Mouse (Mus musculus) myocyte (in vitro differentiated cells): ENCODE measurements around the gene Fnip1. TPM values are rescaled to one million over a fixed set of nuclear protein-coding genes. Genes with fewer than 3 reads are reported as not detected.
A peak's percentile ranks its signal among the peaks of the same experiment; 100 is the strongest.
"Not testable (repeated sequence)": the region's sequence is repeated elsewhere in the genome, so short reads cannot be mapped to it uniquely, and the experiment has no call there.

Experiments used
- H3K27me3 ChIP-seq: one replicate; pipeline ENCODE4 v1.6.1; 2011; ENCODE audit not compliant: control insufficient read depth, insufficient read depth, insufficient read length
- H3K36me3 ChIP-seq: one replicate; pipeline ENCODE4 v1.6.1; 2011; ENCODE audit not compliant: control insufficient read depth, insufficient read depth
- H3K4me2 ChIP-seq: one replicate; pipeline ENCODE4 v1.6.1; 2011; ENCODE audit warnings: low read depth, control low read depth
- H3K4me3 ChIP-seq: one replicate; pipeline ENCODE4 v1.5.1; 2011; ENCODE audit warnings: mild to moderate bottlenecking, control low read depth, moderate library complexity
- H3K79me2 ChIP-seq: one replicate; pipeline ENCODE4 v1.6.1; 2011; ENCODE audit not compliant: control insufficient read depth, insufficient read depth
- H3ac ChIP-seq: one replicate; pipeline ENCODE4 v1.6.1; 2011; ENCODE audit not compliant: control insufficient read depth, insufficient read length
- CEBPB ChIP-seq: IDR thresholded peaks from 2 replicates; pipeline ENCODE4 v1.6.1; 2011; ENCODE audit warnings: mild to moderate bottlenecking, moderate library complexity; ENCODE audit not compliant: poor library complexity, insufficient read depth, severe bottlenecking
- E2F4 ChIP-seq: IDR thresholded peaks from one replicate; pipeline ENCODE4 v1.6.1; 2011; ENCODE audit warnings: mild to moderate bottlenecking, control low read depth, moderate library complexity; ENCODE audit not compliant: insufficient read depth
- MAX ChIP-seq: IDR thresholded peaks from one replicate; pipeline ENCODE4 v1.6.1; 2011; ENCODE audit warnings: low read depth, mild to moderate bottlenecking, control low read depth
- MYOD1 ChIP-seq, 3 experiments: IDR thresholded peaks; one replicate each; pipeline ENCODE4 v1.6.1; 2011; ENCODE audit warnings: control low read depth in 2 of 3, low read depth in 2 of 3, mild to moderate bottlenecking in 2 of 3, moderate library complexity in 1 of 3; ENCODE audit not compliant: insufficient read length in 2 of 3, control insufficient read depth in 1 of 3
- MYOG ChIP-seq, 3 experiments: IDR thresholded peaks; one replicate each; pipeline ENCODE4 v1.6.1; 2011; ENCODE audit warnings: control low read depth in 2 of 3, low read depth in 2 of 3, mild to moderate bottlenecking in 2 of 3; ENCODE audit not compliant: insufficient read length in 2 of 3, control insufficient read depth in 1 of 3, insufficient read depth in 1 of 3
- POLR2A ChIP-seq: IDR thresholded peaks from one replicate; pipeline ENCODE4 v1.6.1; 2011; ENCODE audit warnings: low read depth, mild to moderate bottlenecking, control low read depth, moderate library complexity; ENCODE audit not compliant: insufficient read length
- POLR2AphosphoS2 ChIP-seq: IDR thresholded peaks from one replicate; pipeline ENCODE4 v1.6.1; 2011; ENCODE audit warnings: low read depth, control low read depth; ENCODE audit not compliant: insufficient read length
- REST ChIP-seq: IDR thresholded peaks from one replicate; pipeline ENCODE4 v1.6.1; 2011; ENCODE audit warnings: mild to moderate bottlenecking, control low read depth, moderate library complexity; ENCODE audit not compliant: insufficient read depth, insufficient read length
- SRF ChIP-seq: IDR thresholded peaks from one replicate; pipeline ENCODE4 v1.6.1; 2011; ENCODE audit warnings: low read depth; ENCODE audit not compliant: control insufficient read depth, insufficient read length
- TCF12 ChIP-seq: IDR thresholded peaks from one replicate; pipeline ENCODE4 v1.6.1; 2011; ENCODE audit warnings: mild to moderate bottlenecking, control low read depth; ENCODE audit not compliant: poor library complexity, insufficient read depth, severe bottlenecking
- TCF3 ChIP-seq: IDR thresholded peaks from one replicate; pipeline ENCODE4 v1.6.1; 2011; ENCODE audit warnings: low read depth, control low read depth; ENCODE audit not compliant: insufficient read length
- USF1 ChIP-seq: IDR thresholded peaks from one replicate; pipeline ENCODE4 v1.6.1; 2011; ENCODE audit warnings: low read depth, mild to moderate bottlenecking, control low read depth, moderate library complexity
- polyA plus RNA-seq: library from polyadenylated mRNA; unstranded; fragments of >200 nt; fragmentation: generic; extraction: Trizol; gene quantifications from one replicate; pipeline ENCODE4 v1.2.1, GENCODE M21; 2012; ENCODE audit warnings: missing spikeins

Gene Fnip1
- polyA plus RNA-seq: 3.9 TPM

DNA sequence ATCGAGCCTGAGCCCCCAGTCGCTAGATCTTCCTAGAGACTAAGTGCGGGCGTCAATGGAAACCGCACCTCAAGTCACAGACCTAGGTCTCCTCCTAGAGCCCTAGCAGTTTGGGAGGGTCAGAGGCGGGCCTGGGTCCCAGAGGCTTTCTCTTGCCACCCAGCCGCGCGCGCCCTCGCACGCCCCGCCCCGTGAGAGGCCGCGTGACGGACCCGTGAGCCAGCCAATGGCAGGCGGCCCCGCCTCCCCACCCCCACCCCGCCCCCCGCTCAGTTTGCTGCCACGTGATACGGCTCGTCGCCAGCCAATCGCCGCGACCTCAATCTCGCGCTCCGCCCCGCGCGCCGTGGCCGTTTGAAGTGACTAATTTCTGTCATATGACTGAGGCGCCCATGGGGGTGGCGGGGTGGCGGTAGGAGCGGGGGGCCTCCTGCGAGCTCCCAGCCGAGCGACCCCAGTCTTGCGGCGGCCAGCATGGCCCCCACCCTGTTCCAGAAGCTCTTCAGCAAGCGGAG, at the start of gene Fnip1:
Fnip1 (plus strand) TSS at position 377 of the 515 bp plus-strand sequence.
- peak within 1 kb of the TSS; percentile 71 for H3ac ChIP-seq
- TF ChIP-seq MYOD1 (IDR thresholded peaks at IDR 0.05; ENCODE audit: control insufficient read depth in 1 of 3, insufficient read length in 2 of 3, low read depth in 2 of 3) (no peak), MAX (no peak), TCF3 (no peak), MYOG (IDR thresholded peaks at IDR 0.05; ENCODE audit: control insufficient read depth in 1 of 3, insufficient read depth in 1 of 3, insufficient read length in 2 of 3, low read depth in 2 of 3) (no peak), POLR2AphosphoS2 (peak; percentile 59), REST (no peak), SRF (no peak), TCF12 (no peak), CEBPB (no peak), E2F4 (no peak), USF1 (peak; percentile 23), POLR2A (peak; percentile 61)
- H3K27me3 ChIP-seq: no peaks in the 10 kb centered on the region
- peak within 1 kb of the TSS; percentile 71 for H3K4me3 ChIP-seq
- peak within 1 kb of the TSS; percentile 89 for H3K4me2 ChIP-seq
- H3K36me3 ChIP-seq: no peaks in the 10 kb centered on the region
- peaks cover 44% of the 10 kb centered on the region for H3K79me2 ChIP-seq

DNA sequence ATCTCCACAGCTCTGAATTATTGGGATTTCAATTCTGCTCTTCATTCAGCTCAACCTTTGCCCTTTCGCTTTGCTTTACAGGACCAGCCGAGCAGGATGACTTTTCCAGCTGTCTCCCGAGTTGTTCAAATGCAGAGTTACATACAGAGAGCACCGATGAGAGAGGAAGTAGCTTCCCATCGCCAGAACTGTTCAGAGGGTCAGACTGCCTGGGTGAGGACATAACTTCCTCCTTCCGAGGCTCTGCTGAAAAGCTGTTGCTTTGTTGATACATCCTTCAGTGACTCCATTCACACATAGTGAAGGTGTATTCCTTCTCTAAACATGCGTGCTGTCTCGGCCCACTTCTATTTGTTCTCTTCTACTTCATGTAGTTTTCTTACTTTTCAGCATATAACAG, 47.6 kb upstream of the Fnip1 start:
- Histone ChIP-seq H3K4me2 (no peak overlapping the region), H3K4me3 (no peak overlapping the region), H3K79me2 (no peaks in the 10 kb centered on the region), H3K36me3 (no peaks in the 10 kb centered on the region), H3K27me3 (peaks cover 4% of the 10 kb centered on the region), H3ac (no peak overlapping the region)
- no peak for TF ChIP-seq POLR2AphosphoS2
- TF ChIP-seq MAX: no peak
- TF ChIP-seq REST: no peak
- TF ChIP-seq CEBPB: no peak
- no peak for TF ChIP-seq MYOG (IDR thresholded peaks at IDR 0.05; ENCODE audit: control insufficient read depth in 1 of 3, insufficient read depth in 1 of 3, insufficient read length in 2 of 3, low read depth in 2 of 3)
- TF ChIP-seq E2F4: no peak
- TF ChIP-seq MYOD1 (IDR thresholded peaks at IDR 0.05; ENCODE audit: control insufficient read depth in 1 of 3, insufficient read length in 2 of 3, low read depth in 2 of 3): no peak
- no peak for TF ChIP-seq USF1

DNA sequence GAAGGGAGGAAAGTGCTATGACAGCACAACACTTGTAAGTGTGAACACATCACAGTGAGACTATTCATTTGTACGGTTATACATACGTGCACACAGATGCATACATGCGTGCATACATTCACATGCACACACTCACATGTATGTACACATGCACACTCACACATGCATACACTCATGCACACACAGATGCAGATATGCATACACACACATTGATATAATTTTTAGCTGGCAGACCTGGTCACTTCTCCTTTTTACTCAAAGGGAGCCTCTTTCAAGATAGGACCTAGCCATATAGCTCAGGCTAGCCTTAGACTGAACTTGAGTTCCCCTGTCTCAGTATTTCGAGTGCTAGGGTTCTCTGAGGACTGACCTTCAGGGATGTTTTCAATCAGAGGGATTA, 46.7 kb upstream of the Fnip1 start:
- Histone ChIP-seq H3K4me3 (no peak overlapping the region), H3K4me2 (no peak overlapping the region), H3ac (no peak overlapping the region), H3K27me3 (peaks cover 4% of the 10 kb centered on the region), H3K79me2 (no peaks in the 10 kb centered on the region), H3K36me3 (no peaks in the 10 kb centered on the region)
- TF ChIP-seq E2F4 (no peak), SRF (no peak), MYOD1 (IDR thresholded peaks at IDR 0.05; ENCODE audit: control insufficient read depth in 1 of 3, insufficient read length in 2 of 3, low read depth in 2 of 3) (no peak), MAX (no peak), POLR2A (no peak), REST (no peak), CEBPB (no peak), TCF3 (no peak), USF1 (no peak), POLR2AphosphoS2 (no peak), MYOG (IDR thresholded peaks at IDR 0.05; ENCODE audit: control insufficient read depth in 1 of 3, insufficient read depth in 1 of 3, insufficient read length in 2 of 3, low read depth in 2 of 3) (no peak), TCF12 (no peak)

DNA sequence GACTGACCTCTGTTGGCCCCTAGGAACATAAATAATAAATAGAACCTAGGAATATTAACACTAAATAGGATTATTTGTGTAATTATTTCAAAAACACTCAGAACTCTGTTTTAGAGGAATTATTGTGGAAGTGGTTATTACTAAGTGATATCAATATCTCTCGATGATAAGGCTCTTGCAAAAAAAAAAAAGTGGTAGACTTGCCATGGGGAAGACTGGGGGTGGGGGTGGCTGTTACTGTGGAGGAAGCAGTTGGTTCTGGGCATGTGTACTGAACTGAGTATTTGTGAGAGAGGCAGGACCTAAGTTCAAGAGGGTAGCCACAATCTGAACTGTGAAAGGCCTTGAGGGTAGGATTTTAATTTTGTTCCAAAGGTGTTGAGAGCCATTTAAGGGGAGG, 41.3 kb upstream of the Fnip1 start:
- H3K4me3 ChIP-seq: no peak overlapping the region
- no peaks in the 10 kb centered on the region for H3K36me3 ChIP-seq
- no peak for TF ChIP-seq MAX
- TF ChIP-seq POLR2AphosphoS2: no peak
- no peak for TF ChIP-seq MYOD1 (IDR thresholded peaks at IDR 0.05; ENCODE audit: control insufficient read depth in 1 of 3, insufficient read length in 2 of 3, low read depth in 2 of 3)
- no peak for TF ChIP-seq REST
- TF ChIP-seq SRF: no peak
- TF ChIP-seq E2F4: no peak
- TF ChIP-seq MYOG (IDR thresholded peaks at IDR 0.05; ENCODE audit: control insufficient read depth in 1 of 3, insufficient read depth in 1 of 3, insufficient read length in 2 of 3, low read depth in 2 of 3): no peak
- TF ChIP-seq TCF3: no peak
- TF ChIP-seq TCF12: no peak
- no peak for TF ChIP-seq CEBPB
- TF ChIP-seq POLR2A: no peak
- no peak for TF ChIP-seq USF1
- H3K79me2 ChIP-seq: no peaks in the 10 kb centered on the region
- no peaks in the 10 kb centered on the region for H3K27me3 ChIP-seq
- H3ac ChIP-seq: no peak overlapping the region
- H3K4me2 ChIP-seq: no peak overlapping the region

DNA sequence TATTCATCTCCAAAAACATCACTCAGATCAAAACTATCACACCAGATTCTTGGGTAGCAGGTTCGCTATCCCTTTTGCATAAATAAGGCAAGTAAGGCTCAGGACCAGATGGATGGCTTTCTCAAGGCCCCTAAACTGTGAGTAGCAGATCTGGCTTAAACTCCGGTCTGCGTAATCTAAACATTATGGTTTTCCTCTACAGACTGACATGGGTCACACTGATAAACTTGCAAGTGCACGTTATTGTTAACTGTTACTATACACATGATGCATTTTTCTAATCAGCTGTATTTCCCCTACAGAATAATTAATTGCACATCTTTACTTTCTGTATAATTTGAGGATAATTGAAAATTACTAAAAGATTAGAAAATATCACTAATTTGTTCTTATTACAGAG, 39.9 kb upstream of the Fnip1 start:
- H3K36me3 ChIP-seq: no peaks in the 10 kb centered on the region

DNA sequence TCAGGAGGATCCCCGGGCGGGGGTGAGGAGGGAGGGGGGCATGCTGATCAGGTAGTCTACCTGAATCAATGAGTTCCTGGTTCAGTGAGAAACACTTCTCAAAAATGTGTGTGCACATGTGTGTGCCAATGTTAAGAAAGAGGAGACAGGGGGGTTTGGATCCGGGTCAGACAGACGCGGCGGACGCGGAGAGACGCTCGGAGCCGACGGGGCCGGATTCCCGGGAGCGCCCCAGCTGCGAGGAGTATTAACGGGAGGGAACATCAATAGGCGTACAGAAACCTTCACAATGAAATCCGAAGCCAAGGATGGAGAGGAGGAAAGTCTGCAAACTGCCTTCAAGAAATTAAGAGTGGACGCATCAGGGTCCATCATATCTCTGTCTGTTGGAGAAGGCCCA, 37.2 kb upstream of the Fnip1 start:
- H3K4me3 ChIP-seq, H3ac ChIP-seq, H3K36me3 ChIP-seq, H3K4me2 ChIP-seq, H3K27me3 ChIP-seq, H3K79me2 ChIP-seq: not testable (repeated sequence)

More for the DNA sequence above, 39.9 kb upstream of the Fnip1 start:
- no peaks in the 10 kb centered on the region for H3K79me2 ChIP-seq
- H3ac ChIP-seq: no peak overlapping the region
- H3K4me2 ChIP-seq: no peak overlapping the region
- H3K4me3 ChIP-seq: no peak overlapping the region
- TF ChIP-seq REST: no peak
- no peak for TF ChIP-seq POLR2A
- TF ChIP-seq MYOG (IDR thresholded peaks at IDR 0.05; ENCODE audit: control insufficient read depth in 1 of 3, insufficient read depth in 1 of 3, insufficient read length in 2 of 3, low read depth in 2 of 3): no peak
- no peak for TF ChIP-seq TCF3
- no peak for TF ChIP-seq SRF
- no peak for TF ChIP-seq TCF12
- TF ChIP-seq MYOD1 (IDR thresholded peaks at IDR 0.05; ENCODE audit: control insufficient read depth in 1 of 3, insufficient read length in 2 of 3, low read depth in 2 of 3): no peak
- no peak for TF ChIP-seq MAX
- no peak for TF ChIP-seq USF1
- TF ChIP-seq POLR2AphosphoS2: no peak
- TF ChIP-seq E2F4: no peak
- TF ChIP-seq CEBPB: no peak
- H3K27me3 ChIP-seq: no peaks in the 10 kb centered on the region
